Mouse (Mus musculus): Measurements from ENCODE around the gene Tbc1d22a. TPM values are rescaled to one million over a fixed set of nuclear protein-coding genes. Genes with fewer than 3 reads are reported as not detected.
A peak's percentile ranks its signal among the peaks of the same experiment; 100 is the strongest.

Tbc1d22a gene
- total RNA-seq, 2 experiments from 2014 or later, result 31.8 to 33.4 TPM

- DNase-seq (ENCODE audit: low spot score in 2 of 2), result no peak
- intact Hi-C loops (cut with DNase I), result loop anchor here (10.0 kb wide), 1 partner anchor 217 kb away; no protein-coding TSS in a partner anchor
Measured at GRCm38 (mm10) chr15:86257916-86258685, 43.8 kb downstream of the Tbc1d22a start.

DNA sequence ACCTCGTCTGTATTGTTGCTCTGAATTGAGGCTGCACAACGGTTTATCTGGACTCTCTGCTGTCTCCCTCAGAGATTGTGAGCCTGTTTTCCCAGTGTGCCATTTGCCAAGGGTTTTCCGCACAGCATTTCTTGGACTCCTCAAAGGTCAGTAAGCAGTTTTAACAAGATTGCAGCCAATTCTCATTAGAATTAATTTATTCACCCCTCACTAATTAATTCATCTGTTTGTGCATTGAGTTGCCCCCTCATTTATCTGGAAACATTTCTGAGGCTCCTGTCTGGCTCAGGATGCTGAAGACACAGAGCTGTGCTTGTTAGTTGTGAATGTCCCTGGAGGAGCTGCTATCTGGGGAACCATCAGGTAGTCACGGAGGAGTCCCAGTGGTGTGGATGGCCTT is 45.0 kb downstream of the Tbc1d22a start:
- DNase-seq (ENCODE audit: low spot score in 2 of 2), result no peak
- intact Hi-C loops (cut with DNase I), result loop anchor here (10.0 kb wide), 1 partner anchor 216 kb away; no protein-coding TSS in a partner anchor

DNA sequence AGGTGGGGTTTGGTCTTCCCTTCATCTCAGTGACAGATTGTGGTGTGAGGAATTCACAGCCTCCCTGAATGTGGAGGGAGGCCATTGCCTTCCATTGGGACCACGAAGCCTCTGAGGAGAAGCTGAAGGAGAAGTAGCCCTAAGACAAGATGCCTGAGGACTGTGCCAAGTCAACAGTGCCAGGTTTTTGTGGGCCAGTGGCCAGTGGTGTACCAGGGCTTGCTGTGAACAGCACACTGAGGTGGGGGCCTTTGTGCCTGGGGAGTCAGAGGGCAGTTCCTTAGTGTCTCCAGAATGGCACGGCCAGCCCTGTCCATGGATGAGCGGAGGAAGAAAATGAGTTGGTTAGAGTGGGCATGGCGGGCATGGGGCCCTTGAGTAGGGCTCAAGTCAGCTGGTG is 45.9 kb downstream of the Tbc1d22a start:
- intact Hi-C loops (cut with DNase I), result no loop called here

GRCm38 (mm10) chr15:86264389-86264788 is 50.1 kb downstream of the Tbc1d22a start:
- intact Hi-C loops (cut with DNase I), result no loop called here
- no peak for DNase-seq (ENCODE audit: low spot score in 2 of 2)

More for the DNA sequence above, 45.9 kb downstream of the Tbc1d22a start:
- DNase-seq (ENCODE audit: low spot score in 2 of 2), result no peak

DNA sequence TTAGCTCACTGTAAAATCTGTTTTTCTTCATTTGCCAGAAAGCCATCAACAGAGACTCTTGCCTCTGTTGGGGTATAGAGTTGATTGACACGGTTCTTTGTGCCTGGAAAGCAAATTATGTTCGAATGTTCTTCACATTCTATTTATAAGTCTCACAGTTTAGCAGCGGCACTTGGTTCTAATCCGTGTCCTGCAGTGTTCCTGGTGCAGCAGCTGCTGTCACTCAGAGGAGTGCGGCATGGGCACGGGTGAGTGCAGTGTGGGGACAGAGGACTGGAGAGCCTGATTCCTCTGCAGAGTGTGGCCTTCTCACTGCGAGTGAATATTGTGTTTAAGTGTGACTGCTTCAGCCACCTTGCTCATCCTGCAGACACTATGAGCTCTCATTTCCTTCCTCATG is 50.5 kb downstream of the Tbc1d22a start:
- no peak for DNase-seq (ENCODE audit: low spot score in 2 of 2)
- intact Hi-C loops (cut with DNase I), result no loop called here

GRCm38 (mm10) chr15:86266975-86267374 is 52.7 kb downstream of the Tbc1d22a start:
- intact Hi-C loops (cut with DNase I), result no loop called here
- DNase-seq (ENCODE audit: low spot score in 2 of 2), result no peak

GRCm38 (mm10) chr15:86268526-86268925 is 54.3 kb downstream of the Tbc1d22a start:
- intact Hi-C loops (cut with DNase I), result no loop called here

GRCm38 (mm10) chr15:86275754-86276153 is 61.5 kb downstream of the Tbc1d22a start:
- intact Hi-C loops (cut with DNase I), result loop anchor here (5.0 kb wide), 2 partner anchors 72 to 87 kb away; no protein-coding TSS in a partner anchor
- no peak for DNase-seq (ENCODE audit: low spot score in 2 of 2)

More at GRCm38 (mm10) chr15:86268526-86268925, 54.3 kb downstream of the Tbc1d22a start:
- no peak for DNase-seq (ENCODE audit: low spot score in 2 of 2)

DNA sequence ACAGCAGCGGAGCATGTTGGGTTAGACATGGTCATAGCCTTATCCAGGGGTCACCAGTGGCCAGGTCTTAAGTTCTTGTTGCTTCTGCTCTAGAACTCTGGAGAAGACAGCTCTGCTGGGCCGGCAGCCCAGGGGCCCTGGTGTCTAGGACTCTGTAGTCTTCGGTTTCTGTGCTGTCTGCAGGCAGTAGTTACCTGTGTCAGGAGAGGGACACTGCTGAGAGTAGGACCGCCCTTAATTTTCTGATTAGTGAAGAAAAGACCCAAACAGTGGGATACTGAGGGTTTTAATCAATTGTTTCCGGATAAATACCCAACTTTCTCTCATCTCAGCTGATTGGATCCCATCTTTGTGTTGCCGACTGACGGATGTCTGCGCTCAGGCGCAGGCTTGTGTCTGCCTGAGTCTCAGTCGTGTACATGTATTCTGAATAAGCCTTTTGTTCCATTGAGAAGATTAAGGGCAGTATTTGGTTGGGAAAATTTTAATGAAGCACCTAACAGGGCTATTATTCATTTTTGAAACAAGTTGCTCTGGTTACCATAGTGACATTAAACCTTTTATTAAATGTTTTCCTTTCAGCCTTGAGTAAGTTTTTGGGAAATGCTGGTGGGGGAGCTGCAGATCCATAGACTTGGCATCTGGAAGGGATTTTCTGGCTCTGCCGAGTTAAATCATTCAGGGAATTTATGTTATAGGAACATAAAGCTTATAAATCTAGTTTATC is 62.4 kb downstream of the Tbc1d22a start:
- no peak for DNase-seq (ENCODE audit: low spot score in 2 of 2)
- intact Hi-C loops (cut with DNase I), result loop anchor here (5.0 kb wide), 2 partner anchors 71 to 86 kb away; no protein-coding TSS in a partner anchor

DNA sequence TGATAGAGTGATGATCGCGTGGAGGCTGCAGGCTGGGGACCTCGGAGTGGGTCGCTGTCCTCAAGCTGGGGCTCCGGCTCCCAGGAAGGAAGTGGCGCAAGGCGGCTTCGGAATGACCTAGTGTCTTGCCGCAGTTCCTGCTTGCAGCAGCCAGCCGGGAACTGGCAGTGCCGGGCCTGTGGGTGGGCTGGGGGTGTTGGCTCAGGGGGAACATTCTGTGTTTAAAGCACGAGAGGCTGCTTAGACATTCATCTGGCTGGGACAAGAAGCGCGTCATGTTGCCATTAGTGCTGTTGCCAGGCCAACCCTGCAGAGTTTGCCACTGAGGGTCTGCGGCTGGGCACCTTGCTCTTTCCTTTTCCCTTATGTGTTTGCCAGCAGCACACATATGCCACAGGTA is 63.2 kb downstream of the Tbc1d22a start:
- DNase-seq (ENCODE audit: low spot score in 2 of 2), result peak; percentile 74 to 75
- intact Hi-C loops (cut with DNase I), result loop anchor here (5.0 kb wide), 2 partner anchors 70 to 85 kb away; no protein-coding TSS in a partner anchor

DNA sequence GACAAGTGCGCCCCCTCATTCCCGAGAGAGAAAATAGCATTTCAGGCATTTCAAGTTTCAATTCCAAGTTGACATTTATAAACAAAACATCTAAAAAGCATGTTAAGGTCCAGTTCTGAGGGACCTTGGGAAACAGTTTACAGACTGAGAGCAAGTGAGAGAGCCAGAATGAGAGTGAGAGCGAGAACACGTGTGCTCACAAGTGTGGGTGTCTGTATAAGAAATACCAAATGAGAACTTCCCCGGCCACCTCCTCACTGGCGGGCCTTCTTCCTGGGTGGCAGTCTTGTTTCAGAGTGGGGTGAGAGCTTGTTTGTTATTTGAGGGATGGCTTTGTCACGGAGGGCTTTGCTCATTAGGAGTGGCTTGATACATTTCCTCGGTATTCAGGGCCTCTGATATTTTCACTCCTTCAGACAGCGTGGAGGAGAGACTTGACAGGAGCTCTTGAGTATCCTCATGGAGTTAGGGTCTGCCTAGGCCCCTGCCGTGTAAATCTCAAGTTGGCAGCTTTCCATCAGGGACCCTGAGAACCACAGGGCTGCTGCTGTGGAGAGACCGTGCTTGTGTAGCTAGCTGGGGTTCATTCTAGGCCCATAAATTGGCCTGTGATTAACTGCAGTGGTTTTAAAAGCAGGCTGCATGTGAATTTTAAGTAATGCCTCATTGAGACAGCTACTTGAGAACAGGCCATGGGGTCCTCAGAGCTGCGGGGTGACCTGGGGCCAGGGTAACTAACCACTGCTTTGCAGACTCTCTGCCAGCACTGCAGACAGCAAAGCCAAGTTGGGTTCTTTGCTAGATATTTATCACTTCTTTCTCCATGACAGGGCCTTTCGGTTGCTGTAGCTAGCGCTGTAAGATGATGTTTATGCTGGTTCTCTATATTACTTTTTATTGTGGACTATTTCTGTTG is 65.1 kb downstream of the Tbc1d22a start:
- intact Hi-C loops (cut with DNase I), result loop anchor here (5.0 kb wide), 2 partner anchors 68 to 83 kb away; no protein-coding TSS in a partner anchor

DNA sequence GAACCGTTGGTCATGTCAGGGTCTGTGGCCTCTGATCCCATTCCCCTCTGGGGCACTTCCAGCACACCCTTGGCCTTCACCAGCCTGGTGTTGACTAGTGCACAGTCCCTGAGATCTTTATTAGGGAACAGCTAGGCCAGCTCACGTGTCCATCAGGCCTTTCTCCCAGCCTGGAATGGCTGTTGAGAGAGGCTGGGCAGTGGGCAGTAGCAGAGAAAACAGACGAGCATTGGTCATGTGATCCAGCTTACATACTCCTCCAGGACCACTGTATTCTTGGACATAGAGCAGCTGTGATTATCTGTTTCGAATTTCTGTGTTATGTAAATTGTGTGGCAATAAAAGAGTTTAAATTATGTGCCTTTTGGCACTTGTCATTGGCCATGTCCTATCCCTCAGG is 65.9 kb downstream of the Tbc1d22a start:
- intact Hi-C loops (cut with DNase I), result no loop called here
- DNase-seq (ENCODE audit: low spot score in 2 of 2), result no peak

More for the DNA sequence above, 65.1 kb downstream of the Tbc1d22a start:
- peak; percentile 47 to 54 for DNase-seq (ENCODE audit: low spot score in 2 of 2)

DNA sequence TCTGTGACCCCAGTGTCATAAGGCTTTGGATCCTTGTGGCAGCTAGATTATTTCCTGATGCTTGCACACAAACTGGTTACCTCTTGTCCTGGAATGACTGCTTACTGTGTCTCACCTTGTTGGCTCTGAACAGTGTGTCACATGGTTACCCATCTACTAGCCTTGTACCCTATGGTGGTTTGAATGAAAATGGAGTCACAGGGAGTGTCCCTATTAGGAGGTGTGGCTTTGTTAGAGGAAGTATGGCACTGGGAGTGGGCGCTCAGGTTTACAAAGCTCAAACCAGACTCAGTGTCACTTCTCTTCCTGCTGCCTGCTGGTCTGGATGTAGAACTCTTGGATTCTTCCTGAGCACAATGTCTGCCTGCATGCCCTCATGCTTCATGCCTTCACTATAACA is 69.0 kb downstream of the Tbc1d22a start:
- intact Hi-C loops (cut with DNase I), result no loop called here
- no peak for DNase-seq (ENCODE audit: low spot score in 2 of 2)

- no peak for DNase-seq (ENCODE audit: low spot score in 2 of 2)
- intact Hi-C loops (cut with DNase I), result no loop called here
Measured at GRCm38 (mm10) chr15:86285296-86285695, 71.0 kb downstream of the Tbc1d22a start.

DNA sequence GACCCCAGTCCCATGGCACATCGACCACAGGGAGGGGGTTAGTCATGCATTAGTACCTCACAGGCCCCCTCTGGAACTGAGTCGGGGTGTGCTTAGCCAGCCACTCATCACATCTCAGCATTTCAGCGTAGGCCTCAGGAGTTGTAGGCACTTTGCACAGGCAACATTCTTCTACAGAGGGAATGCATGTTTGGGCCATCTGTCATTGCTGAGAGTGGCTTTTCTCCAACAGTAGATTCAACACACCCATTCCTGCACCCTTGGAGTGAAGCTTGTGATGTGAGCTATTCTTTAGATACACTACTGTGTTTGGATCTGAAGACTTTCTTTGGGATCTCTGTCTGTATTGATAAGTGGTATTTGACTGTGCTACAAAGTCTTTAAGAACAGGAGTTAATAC is 75.8 kb downstream of the Tbc1d22a start:
- intact Hi-C loops (cut with DNase I), result no loop called here
- DNase-seq (ENCODE audit: low spot score in 2 of 2), result peak; percentile 36 to 40

DNA sequence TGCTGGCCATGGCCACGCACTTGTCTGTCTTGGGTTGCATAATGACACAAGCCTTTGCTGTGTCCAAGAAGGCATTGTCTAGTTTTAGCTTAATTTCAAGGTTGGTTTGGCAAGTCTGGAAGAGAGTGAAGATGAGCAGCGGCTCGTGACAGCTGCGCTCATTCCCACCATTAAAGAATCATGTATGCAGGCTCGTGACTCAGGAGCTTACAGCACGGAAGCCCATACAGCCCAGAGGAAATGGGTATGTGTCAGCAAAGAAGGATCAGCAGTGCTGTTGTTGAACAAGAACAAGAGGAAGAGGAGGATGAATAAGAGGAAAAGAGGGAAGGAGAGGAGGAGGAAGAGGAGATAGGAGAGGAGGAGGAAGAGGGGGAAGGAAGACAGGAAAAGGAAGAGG is 78.0 kb downstream of the Tbc1d22a start:
- no peak for DNase-seq (ENCODE audit: low spot score in 2 of 2)
- intact Hi-C loops (cut with DNase I), result no loop called here

- no peak for DNase-seq (ENCODE audit: low spot score in 2 of 2)
- intact Hi-C loops (cut with DNase I), result no loop called here
Measured at GRCm38 (mm10) chr15:86294426-86294825, 80.2 kb downstream of the Tbc1d22a start.

DNA sequence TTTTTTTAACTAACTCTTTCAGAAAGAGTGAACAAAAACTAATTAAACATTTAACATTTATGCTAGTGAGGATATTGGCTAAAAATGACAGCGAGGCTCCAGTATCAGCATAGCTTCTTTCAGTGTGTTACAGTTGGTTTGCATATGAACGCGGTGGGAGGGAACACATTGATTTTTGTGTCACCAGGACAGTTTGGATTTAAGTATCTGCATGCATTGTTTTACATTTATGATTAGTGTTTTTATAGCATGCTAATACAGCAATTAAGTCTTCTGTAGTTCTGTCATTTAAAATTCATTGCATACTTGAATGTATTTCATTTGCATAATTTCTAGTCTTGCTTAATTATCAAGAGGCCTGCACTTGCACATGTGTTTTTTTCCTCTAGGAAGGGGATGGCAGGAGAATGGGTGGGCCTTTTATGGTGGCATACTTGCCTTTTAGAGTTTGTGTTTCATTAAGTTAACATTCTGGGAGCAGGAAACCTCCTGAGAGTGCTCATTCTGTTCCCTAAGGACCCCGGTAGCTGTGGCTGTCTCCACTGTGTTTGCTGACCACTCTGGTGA is 81.5 kb downstream of the Tbc1d22a start:
- intact Hi-C loops (cut with DNase I), result no loop called here
- no peak for DNase-seq (ENCODE audit: low spot score in 2 of 2)

- intact Hi-C loops (cut with DNase I), result no loop called here
- no peak for DNase-seq (ENCODE audit: low spot score in 2 of 2)
Measured at GRCm38 (mm10) chr15:86297281-86297680, 83.0 kb downstream of the Tbc1d22a start.
